Mouse (Mus musculus): ENCODE data around the gene Fbxw7. TPM values are rescaled to one million over a fixed set of nuclear protein-coding genes. Genes with fewer than 3 reads are reported as not detected.

Fbxw7 gene
- polyA plus RNA-seq, 1 experiment from 2014 or later, result 8.5 TPM

DNA sequence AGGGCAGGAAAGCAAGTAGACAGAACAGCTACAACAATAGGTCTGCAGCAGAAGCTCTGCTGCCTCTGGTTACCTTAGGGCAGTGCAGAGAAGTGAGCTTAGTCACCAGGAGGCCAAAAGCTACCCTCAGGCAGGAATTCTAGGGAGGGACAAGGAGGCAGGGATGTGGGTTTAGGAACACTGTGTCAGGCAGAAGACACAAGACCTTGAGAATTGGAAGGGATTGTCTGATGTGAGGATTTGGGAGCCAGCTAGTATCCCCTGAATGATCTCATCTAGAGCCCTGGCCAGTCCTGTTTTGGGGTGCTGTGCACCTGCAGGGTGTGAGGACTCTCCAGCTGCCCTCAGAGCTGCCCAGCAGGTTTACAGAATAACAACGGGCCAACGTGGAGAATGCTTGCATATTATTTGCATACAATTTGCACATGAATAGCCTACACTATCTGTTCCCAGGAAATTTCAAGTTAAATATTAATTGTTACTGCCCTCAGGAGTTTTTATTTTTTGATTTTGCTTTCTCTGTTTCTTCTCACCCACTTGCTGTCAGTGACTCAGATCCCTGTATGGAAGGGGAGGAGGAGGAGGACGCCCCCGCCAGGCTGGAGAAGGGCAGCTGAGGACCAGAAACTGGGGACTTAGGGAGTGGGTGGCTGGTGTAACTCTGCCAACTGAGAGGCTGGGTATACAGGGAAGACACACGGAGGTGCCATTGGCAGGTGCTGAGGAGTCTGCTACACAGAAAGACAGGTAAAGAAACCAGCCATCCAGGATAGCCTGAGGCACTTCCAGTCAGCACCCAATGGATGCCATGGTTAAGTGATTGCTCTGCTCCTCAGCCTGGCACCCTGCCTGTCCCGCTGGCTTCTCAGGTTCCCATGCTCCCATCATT is 210.0 kb downstream of the Fbxw7 start:
- 28% methylated on average over 6 of the region's 6 CpGs for WGBS

More for the DNA sequence above, 210.0 kb downstream of the Fbxw7 start:
- H3K4me3 ChIP-seq, result no peak overlapping the region
- H3K27ac ChIP-seq (replicated peaks), result no peak overlapping the region
- H3K4me1 ChIP-seq, result no peaks in the 10 kb centered on the region
- H3K36me3 ChIP-seq (replicated peaks), result no peaks in the 10 kb centered on the region
- H3K27me3 ChIP-seq (replicated peaks; ENCODE audit: low read depth, poor library complexity, severe bottlenecking), result no peaks in the 10 kb centered on the region
- H3K9me3 ChIP-seq, result no peaks in the 10 kb centered on the region
- DNase-seq (ENCODE audit: low spot score), result no peak

Other genes starting within 250 kb of the Fbxw7 start
- gene Arfip1, start 232.6 kb upstream of the Fbxw7 start, polyA plus RNA-seq (2016; fragmentation: Nextera tagmentation; extraction: Ambion mirVana), result 28.1 and 31.2 TPM in 2 replicates
- 0.04 TPM in 1 of 2 replicates, not detected in the other for gene Tigd4, start 221.7 kb upstream of the Fbxw7 start, polyA plus RNA-seq (2016; fragmentation: Nextera tagmentation; extraction: Ambion mirVana)
- gene Tmem154, start 149.1 kb upstream of the Fbxw7 start, polyA plus RNA-seq (2016; fragmentation: Nextera tagmentation; extraction: Ambion mirVana), result 0.14 and 0.42 TPM in 2 replicates

All from embryonic facial prominence, embryonic 10.5 days (tissue).